Mouse (Mus musculus) heart, adult 9 months (tissue): ENCODE measurements around the gene Casr.
A peak's percentile ranks its signal among the peaks of the same experiment; 100 is the strongest.

Source experiments
- DNase-seq, 2 experiments: peaks; one replicate each; pipeline ENCODE4 v3.0.0; 2022; ENCODE audit warnings: low spot score in 2 of 2

Casr gene

GRCm38 (mm10) chr16:36516355-36516754, 45.6 kb downstream of the Casr start:
- DNase-seq: no peak

DNA sequence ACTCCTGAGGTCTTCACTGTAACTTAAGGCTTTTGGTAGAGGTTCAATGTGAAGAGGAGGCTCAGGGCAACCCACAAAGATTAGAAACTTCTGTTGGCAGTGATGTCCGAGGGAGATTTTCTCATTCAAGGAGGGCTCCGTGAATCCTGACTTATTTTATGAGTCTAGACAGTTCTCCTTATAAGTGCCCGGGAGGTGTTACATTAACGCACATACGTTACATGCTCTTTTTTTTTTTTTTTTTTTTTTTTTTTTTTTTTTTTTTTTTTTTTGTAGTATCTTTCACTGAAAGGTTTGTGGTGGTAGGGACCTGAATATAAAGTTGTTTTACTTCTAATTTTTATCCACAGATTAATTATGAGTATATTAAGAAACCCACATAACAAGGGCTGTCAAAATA, 54.6 kb downstream of the Casr start:
- DNase-seq: no peak

- no peak for DNase-seq
These were observed 55.1 kb downstream of the Casr start for GRCm38 (mm10) chr16:36506827-36507226.

GRCm38 (mm10) chr16:36505913-36506312, 56.0 kb downstream of the Casr start:
- DNase-seq: no peak

DNA sequence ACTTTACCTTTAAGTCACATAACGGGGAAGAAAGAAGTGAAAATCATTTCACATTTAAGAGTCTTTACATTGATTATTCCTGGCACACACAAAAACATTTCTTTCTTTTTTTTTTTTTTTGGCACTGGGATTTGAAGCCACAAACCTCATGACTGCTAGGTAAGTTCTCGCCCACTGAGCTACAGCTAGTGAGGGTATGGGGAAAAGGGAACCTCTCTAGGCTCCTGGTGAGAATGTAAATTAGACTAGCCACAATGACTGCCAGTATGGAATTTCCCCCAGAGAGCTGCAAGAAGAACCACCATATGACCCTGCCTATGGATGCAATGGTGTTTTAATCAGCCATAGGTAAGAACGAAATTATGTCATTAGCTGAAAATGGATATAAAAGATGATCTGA, 56.8 kb downstream of the Casr start:
- no peak for DNase-seq

DNA sequence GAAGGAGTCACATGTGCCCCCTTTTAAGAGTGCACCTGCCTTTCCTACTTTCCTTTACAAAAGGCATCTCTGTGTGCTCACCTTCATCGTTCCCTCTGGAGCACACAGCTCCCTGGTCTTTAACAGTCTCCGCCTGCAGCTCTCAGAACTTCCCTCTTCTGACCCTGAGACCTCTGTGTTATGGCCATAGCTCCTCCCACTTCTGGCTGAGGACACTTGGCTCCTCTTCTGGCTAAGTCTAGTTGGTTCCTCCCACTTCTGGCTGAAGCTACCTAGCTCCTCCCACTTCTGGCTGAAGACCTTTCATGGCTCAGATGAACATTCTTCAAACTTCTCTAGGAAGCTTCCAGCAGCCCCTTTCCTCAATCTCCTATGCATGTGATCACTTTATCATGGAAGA, 59.7 kb downstream of the Casr start:
- DNase-seq: peak in 1 of 2 experiments; percentile 6

- no peak for DNase-seq
These were observed 69.5 kb downstream of the Casr start for GRCm38 (mm10) chr16:36492420-36492819.

- DNase-seq: peak; percentile 2 to 7
These were observed 85.1 kb downstream of the Casr start for GRCm38 (mm10) chr16:36476866-36477265.

DNA sequence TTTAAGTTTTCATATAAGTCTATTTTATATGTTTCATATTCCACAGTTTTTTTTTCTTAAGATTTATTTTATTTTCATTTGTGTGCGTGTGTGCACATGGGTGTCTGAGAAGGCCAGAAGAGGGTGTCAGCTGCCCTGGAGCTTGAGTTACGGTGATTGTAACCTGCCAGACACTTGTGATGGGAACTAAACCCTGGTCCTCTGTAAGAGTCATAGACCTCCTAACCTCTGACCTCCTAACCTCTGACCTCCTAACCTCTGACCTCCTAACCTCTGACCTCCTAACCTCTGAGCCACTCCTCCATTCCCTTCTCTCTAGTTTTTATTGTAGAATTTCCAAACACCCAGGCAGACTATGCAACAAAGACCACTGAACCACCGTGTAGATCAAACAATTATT, 86.4 kb downstream of the Casr start:
- DNase-seq: no peak

DNA sequence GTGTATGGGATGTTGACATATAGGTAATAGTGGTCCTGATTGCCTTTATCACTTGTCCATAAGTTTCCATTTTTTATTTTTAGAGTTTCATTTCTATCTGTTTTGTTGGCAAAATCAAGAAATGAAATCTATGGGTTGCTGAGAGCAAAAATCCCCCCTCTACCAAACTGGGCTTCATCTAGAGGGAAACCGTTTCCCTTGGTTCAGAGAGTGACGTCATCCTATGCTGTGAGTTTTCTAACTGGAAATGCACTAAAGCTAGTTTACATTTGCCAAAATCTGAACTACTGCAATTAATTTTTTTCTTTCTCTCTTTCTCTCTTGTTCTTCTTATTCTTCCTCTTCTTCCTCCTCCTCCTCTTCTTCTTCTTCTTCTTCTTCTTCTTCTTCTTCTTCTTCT, 87.1 kb downstream of the Casr start:
- DNase-seq: no peak

- DNase-seq: peak in 1 of 2 experiments; percentile 9
These were observed 88.4 kb downstream of the Casr start for GRCm38 (mm10) chr16:36473217-36474216.

GRCm38 (mm10) chr16:36471066-36471633, 90.8 kb downstream of the Casr start:
- DNase-seq: no peak

- no peak for DNase-seq
These were observed 91.9 kb downstream of the Casr start for GRCm38 (mm10) chr16:36469955-36470478.

DNA sequence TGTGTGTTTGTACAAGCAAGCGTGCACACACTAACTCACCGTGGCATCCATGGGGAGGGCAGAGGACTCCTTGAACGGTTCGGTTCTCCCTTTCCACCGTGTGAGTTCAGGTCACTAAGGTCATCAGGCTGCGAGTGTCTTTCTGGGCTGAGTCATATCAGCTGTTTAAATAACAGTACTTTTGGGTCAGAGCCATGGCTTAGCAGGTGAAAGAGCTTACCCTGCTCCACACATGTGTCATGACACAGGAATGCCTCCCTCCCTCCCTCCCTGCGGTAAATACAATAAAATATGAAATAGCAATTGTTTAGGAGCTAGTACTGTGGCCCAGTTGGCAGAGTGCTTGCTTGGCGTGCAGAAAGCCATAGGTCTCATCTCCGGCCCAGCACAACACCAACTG, 92.6 kb downstream of the Casr start:
- no peak for DNase-seq

DNA sequence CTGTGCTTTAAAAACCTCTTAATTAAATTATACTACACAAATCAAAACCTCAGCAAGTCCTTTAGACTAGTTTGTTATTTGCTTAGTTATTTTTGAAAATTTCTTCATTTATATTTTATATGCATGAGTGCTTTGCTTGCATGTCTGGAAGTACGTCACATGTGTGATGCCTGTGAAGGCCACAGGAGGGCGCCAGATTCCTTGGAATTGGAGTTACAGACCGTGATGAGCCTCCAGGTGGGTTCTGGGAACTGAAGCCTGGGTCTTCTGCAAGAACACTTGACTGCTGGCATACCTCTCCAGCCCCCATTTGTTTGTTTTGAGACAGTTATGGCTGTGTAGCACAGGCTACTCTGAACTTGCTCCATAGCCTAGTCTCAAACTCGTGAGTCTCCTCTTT, 93.1 kb downstream of the Casr start:
- no peak for DNase-seq

- no peak for DNase-seq
These were observed 94.0 kb downstream of the Casr start for GRCm38 (mm10) chr16:36467936-36468335.

- no peak for DNase-seq
These were observed 96.5 kb downstream of the Casr start for GRCm38 (mm10) chr16:36465436-36465835.

- no peak for DNase-seq
These were observed 97.9 kb downstream of the Casr start for GRCm38 (mm10) chr16:36464076-36464475.

DNA sequence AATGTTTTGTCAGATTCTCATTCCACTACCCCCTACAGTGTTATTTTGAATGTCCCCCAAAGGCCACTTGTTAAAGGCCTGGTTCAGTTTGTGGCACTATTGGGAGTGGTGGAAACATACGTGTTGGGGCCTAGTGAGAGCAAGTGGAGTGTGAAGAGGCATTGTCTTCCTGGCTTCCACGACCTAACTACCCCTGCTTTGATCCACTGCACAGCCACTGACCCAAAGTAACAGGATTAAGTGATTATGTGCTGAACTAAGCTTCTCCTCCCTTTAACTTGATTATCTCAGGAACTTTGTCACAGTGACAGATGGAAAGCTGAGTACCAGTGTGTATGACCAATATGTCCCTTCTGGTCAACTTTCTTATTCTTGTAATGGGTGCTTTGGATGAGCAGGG, 101.5 kb downstream of the Casr start:
- no peak for DNase-seq

DNA sequence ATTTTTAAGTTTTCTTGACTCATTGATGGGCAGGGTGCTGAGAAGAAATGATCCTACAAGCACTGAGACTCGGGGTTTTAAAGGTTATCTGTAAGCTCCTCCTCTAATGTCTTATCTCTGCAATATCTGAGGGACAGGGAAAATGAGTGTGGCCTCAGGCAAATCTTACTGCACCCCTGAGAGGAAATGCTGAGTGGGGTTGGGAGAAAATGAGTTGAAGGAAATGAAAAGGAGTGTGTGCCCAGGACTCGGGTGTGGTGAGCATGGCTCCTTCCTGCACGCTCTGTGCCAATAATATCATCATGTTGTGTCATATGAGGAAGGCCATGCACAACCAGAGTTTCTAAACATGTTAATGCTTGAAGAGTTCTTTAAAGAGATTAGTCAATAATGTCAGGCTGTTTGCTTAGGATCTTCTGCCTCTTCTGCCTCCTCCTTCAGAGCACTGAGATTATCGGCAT, 106.6 kb downstream of the Casr start, which contains the start of gene Stfa3:
Gene Stfa3 (minus strand): TSS at position 51 of the 461 bp plus-strand sequence.
- no peak for DNase-seq
